Comparison of ENCODE assay signal across 9 mouse cellular contexts in the genomic region with DNA sequence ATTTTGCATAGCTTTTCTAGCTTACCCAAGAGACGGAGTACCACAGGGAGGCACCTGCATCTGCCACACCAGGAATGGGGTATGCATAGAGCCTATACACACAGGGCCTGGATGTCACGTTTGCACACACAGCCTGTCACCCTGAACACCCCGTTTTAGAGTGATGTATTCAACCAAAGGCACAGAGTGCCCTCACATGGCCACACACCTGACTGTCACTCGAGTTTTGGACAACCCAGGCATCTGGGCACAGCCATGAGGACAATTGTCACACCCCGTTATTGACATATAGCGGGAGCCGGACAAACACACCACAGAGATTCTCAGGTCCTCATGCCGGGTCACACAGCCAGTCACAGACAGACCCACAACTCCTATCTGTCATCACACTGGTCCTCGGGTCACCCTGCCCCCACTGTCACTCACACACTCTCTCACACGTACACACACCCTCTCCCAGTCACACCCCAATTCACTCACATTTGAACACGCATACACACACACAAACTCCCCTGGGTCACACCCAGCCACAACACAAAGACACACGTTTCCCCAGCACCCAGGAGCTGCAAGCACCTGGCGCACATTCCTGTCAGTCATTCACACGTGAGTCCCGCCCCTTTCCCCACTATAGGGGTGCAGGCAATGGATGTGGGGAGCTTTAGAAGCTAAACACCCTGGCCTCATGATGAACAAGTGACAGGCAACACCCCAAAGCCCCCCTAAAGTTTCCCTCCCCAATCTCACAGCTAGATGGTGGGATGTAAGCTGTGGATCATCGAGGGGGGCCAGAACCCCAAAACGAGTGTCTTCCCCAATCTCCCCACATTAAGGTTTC. TPM values are rescaled to one million over a fixed set of nuclear protein-coding genes. Genes with fewer than 3 reads are reported as not detected.
A peak's percentile ranks its signal among the peaks of the same experiment; 100 is the strongest.
DNase-seq lines count a peak whose midpoint lies in the region; ATAC-seq and TF ChIP-seq lines count a peak whose summit lies in the region.
"Had no signal": no experiment of that assay in that cellular context is flagged by ENCODE, and none has a peak within 500 bp of the region (broad histone marks: within the 10 kb centered on the region; RNA-seq: fewer than 3 reads in every experiment).

No protein-coding gene starts in this region.

- intact Hi-C loops in heart, postnatal 14 days (cut with DNase I), result no loop called here

- no peak for DNase-seq in heart, postnatal 14 days
- DNase-seq in cerebellum, postnatal 36 days, result no peak
- no peak for DNase-seq in right cerebral cortex, postnatal 25 days
- DNase-seq in thymus, postnatal 14 days, result no peak

- no peak for ATAC-seq in heart, embryonic 12.5 days (ENCODE audit: insufficient number of reproducible peaks, low FRiP score)
- ATAC-seq in forebrain, embryonic 16.5 days, result peak; percentile 51
- ATAC-seq in liver, embryonic 15.5 days (ENCODE audit: insufficient read depth), result no peak

- no peak for TF ChIP-seq CTCF in E14TG2a.4 (conservative IDR thresholded peaks at IDR 0.05; ENCODE audit: low read length)

- H3K36me3 ChIP-seq in heart, embryonic 12.5 days, result no peaks in the 10 kb centered on the region
- no peaks in the 10 kb centered on the region for H3K36me3 ChIP-seq in E14TG2a.4 (ENCODE audit: insufficient read depth, low read length)
- H3K36me3 ChIP-seq in forebrain, embryonic 16.5 days (ENCODE audit: control insufficient read depth, insufficient read depth), result no peaks in the 10 kb centered on the region
- H3K36me3 ChIP-seq in liver, embryonic 15.5 days (replicated peaks), result no peaks in the 10 kb centered on the region

- peaks cover 13% of the 10 kb centered on the region for H3K4me1 ChIP-seq in heart, embryonic 12.5 days (replicated peaks)
- H3K4me1 ChIP-seq in E14TG2a.4 (replicated peaks; ENCODE audit: low read depth, low read length), result peaks cover 63% of the 10 kb centered on the region
- peaks cover 17% of the 10 kb centered on the region for H3K4me1 ChIP-seq in forebrain, embryonic 16.5 days (replicated peaks; ENCODE audit: control insufficient read depth, insufficient read depth, low read length)
- H3K4me1 ChIP-seq in liver, embryonic 15.5 days (replicated peaks), result peaks cover 36% of the 10 kb centered on the region

- H3K9ac ChIP-seq in heart, embryonic 12.5 days, result no peak overlapping the region; the same call in 1 of the 2 replicates
- peak overlapping the region; percentile 86 for H3K9ac ChIP-seq in forebrain, embryonic 16.5 days (replicated peaks; ENCODE audit: low read depth, low read length)
- no peak overlapping the region for H3K9ac ChIP-seq in liver, embryonic 15.5 days

- peaks cover 4% of the 10 kb centered on the region; the same call in 1 of the 2 replicates for H3K9me3 ChIP-seq in heart, embryonic 12.5 days (replicated peaks)
- no peaks in the 10 kb centered on the region for H3K9me3 ChIP-seq in E14TG2a.4 (ENCODE audit: low read length)
- H3K9me3 ChIP-seq in forebrain, embryonic 16.5 days (ENCODE audit: control insufficient read depth, low read length), result no peaks in the 10 kb centered on the region
- no peaks in the 10 kb centered on the region for H3K9me3 ChIP-seq in liver, embryonic 15.5 days (replicated peaks)

- H3K27ac ChIP-seq in heart, embryonic 12.5 days (ENCODE audit: poor library complexity, severe bottlenecking), result no peak overlapping the region
- no peak overlapping the region for H3K27ac ChIP-seq in forebrain, embryonic 16.5 days (ENCODE audit: low read length)
- no peak overlapping the region for H3K27ac ChIP-seq in liver, embryonic 15.5 days (replicated peaks)

- H3K27me3 ChIP-seq in heart, embryonic 12.5 days (replicated peaks), result peaks cover 77% of the 10 kb centered on the region
- H3K27me3 ChIP-seq in E14TG2a.4 (ENCODE audit: insufficient read depth, low read length), result peaks cover 25% of the 10 kb centered on the region
- peaks cover 9% of the 10 kb centered on the region for H3K27me3 ChIP-seq in forebrain, embryonic 16.5 days (replicated peaks; ENCODE audit: control insufficient read depth, insufficient read depth, low read length)
- H3K27me3 ChIP-seq in liver, embryonic 15.5 days, result peaks cover 82% of the 10 kb centered on the region

- peak overlapping the region; percentile 87 for H3K4me2 ChIP-seq in heart, embryonic 12.5 days
- H3K4me2 ChIP-seq in forebrain, embryonic 16.5 days (ENCODE audit: low read length), result peak overlapping the region; percentile 61
- H3K4me2 ChIP-seq in liver, embryonic 15.5 days, result peak overlapping the region; percentile 61

- peak overlapping the region; percentile 51 for H3K4me3 ChIP-seq in heart, embryonic 12.5 days
- peak overlapping the region; percentile 85 for H3K4me3 ChIP-seq in E14TG2a.4 (replicated peaks; ENCODE audit: low read length)
- H3K4me3 ChIP-seq in forebrain, embryonic 16.5 days (replicated peaks; ENCODE audit: low read length), result peak overlapping the region; percentile 61
- H3K4me3 ChIP-seq in liver, embryonic 15.5 days (replicated peaks), result no peak overlapping the region

- 12% methylated on average over 17 of the region's 17 CpGs for WGBS in heart, embryonic 12.5 days
- WGBS in forebrain, embryonic 16.5 days, result 9% methylated on average over 17 of the region's 17 CpGs
- 11% methylated on average over 17 of the region's 17 CpGs for WGBS in liver, embryonic 15.5 days (ENCODE audit: insufficient replicate concordance)

RNA-seq across cellular contexts. Expression of gene Olfm2, which starts 0.8 kb away (rescaled TPM):
- 0.87 and 1.1 TPM in 2 replicates for polyA plus RNA-seq in heart, embryonic 12.5 days (2016; fragmentation: Nextera tagmentation; extraction: Ambion mirVana)
- under 1 TPM; 0.29 to 0.41 TPM for total RNA-seq in heart, postnatal 14 days (2021)
- 143 and 173 TPM in 2 replicates for polyA plus RNA-seq in forebrain, embryonic 16.5 days (2015; fragmentation: Nextera tagmentation; extraction: Ambion mirVana)
- 0.20 and 0.30 TPM in 2 replicates for polyA plus RNA-seq in liver, embryonic 15.5 days (2015; fragmentation: Nextera tagmentation; extraction: Ambion mirVana)
- total RNA-seq: hematopoietic stem cell, adult 5-6 weeks had no signal

Comparison
In these comparisons a context has a peak if more than half of its experiments do, and no peak if none do; other contexts are left out.
1. RNA of gene Olfm2, which starts 0.8 kb away (polyA plus RNA-seq): 143 to 173 TPM in forebrain, embryonic 16.5 days; 0.87 to 1.1 TPM in heart, embryonic 12.5 days and 0.20 to 0.30 TPM in liver, embryonic 15.5 days; every median in the first group is over 10 times any median in the second.
2. Peak in every context shown above with its lines, with median percentiles within 50 percentile points of each other: H3K4me2 ChIP-seq.